In the genomic region with DNA sequence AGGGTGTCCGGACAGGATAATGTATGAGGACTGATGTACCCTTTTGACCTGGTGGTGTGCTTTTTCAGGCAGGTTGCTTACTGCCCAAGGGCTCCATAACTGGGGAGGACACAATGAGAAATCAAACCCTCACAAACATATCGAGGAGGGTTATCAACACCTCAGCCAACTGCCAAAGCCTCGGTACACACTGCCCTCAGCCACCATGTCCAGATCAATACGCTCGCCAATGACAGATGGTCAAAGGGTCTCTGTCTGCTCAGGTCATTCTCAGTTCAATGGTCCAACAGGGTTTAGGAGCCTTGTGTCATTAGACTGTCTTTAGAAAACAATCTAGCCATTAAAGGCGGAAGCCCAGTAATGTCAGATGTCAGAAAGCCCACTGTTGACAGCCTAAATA, we compare ENCODE assay signal across 21 mouse cellular contexts. TPM values are rescaled to one million over a fixed set of nuclear protein-coding genes. Genes with fewer than 3 reads are reported as not detected.
A peak's percentile ranks its signal among the peaks of the same experiment; 100 is the strongest.
DNase-seq lines count a peak whose midpoint lies in the region; ATAC-seq and TF ChIP-seq lines count a peak whose summit lies in the region.
"Had no signal": no experiment of that assay in that cellular context is flagged by ENCODE, and none has a peak within 500 bp of the region (broad histone marks: within the 10 kb centered on the region; RNA-seq: fewer than 3 reads in every experiment).

No protein-coding gene starts in this region.

- H3K9me3 ChIP-seq in neural tube, embryonic 11.5 days (ENCODE audit: control insufficient read depth, low read length): no peaks in the 10 kb centered on the region
- no peaks in the 10 kb centered on the region for H3K9me3 ChIP-seq in neural tube, embryonic 15.5 days (replicated peaks)
- H3K9me3 ChIP-seq: embryonic facial prominence, embryonic 10.5 days; embryonic facial prominence, embryonic 12.5 days; forebrain, embryonic 13.5 days; forebrain, embryonic 15.5 days had no signal

- H3K4me2 ChIP-seq in neural tube, embryonic 11.5 days (ENCODE audit: low read depth): no peak overlapping the region
- no peak overlapping the region for H3K4me2 ChIP-seq in neural tube, embryonic 15.5 days
- H3K4me2 ChIP-seq: embryonic facial prominence, embryonic 12.5 days; forebrain, embryonic 13.5 days; forebrain, embryonic 15.5 days had no signal

- H3K4me3 ChIP-seq in gastrocnemius, adult 2 months: no peak overlapping the region
- no peak overlapping the region for H3K4me3 ChIP-seq in neural tube, embryonic 11.5 days (ENCODE audit: low read depth, low read length)
- no peak overlapping the region for H3K4me3 ChIP-seq in neural tube, embryonic 15.5 days (replicated peaks)
- H3K4me3 ChIP-seq: embryonic facial prominence, embryonic 10.5 days; embryonic facial prominence, embryonic 12.5 days; forebrain, embryonic 13.5 days; forebrain, embryonic 15.5 days had no signal

- H3K9ac ChIP-seq in neural tube, embryonic 11.5 days (ENCODE audit: low read length): no peak overlapping the region
- no peak overlapping the region for H3K9ac ChIP-seq in neural tube, embryonic 15.5 days (replicated peaks)
- H3K9ac ChIP-seq: embryonic facial prominence, embryonic 12.5 days; forebrain, embryonic 13.5 days; forebrain, embryonic 15.5 days; forebrain, postnatal 0 days had no signal

- DNase-seq in gastrocnemius, adult 2 months: no peak
- DNase-seq in gastrocnemius, adult 18-20 months (ENCODE audit: low spot score): no peak
- no peak for DNase-seq in neural tube, embryonic 11.5 days (ENCODE audit: low spot score)
- DNase-seq in urinary bladder, postnatal 25 days (ENCODE audit: low spot score): no peak
- DNase-seq: adrenal gland, adult 2 months; adrenal gland, postnatal 10 days; adrenal gland, postnatal 25 days; cerebellum, adult 11-12 months; cerebellum, adult 2 months; cerebellum, adult 9-10 months; cerebellum, postnatal 10 days; cerebellum, postnatal 25 days; forebrain, postnatal 0 days had no signal

- TF ChIP-seq CTCF in gastrocnemius, adult 2 months (IDR thresholded peaks at IDR 0.05): no peak

- peaks cover 12% of the 10 kb centered on the region for H3K4me1 ChIP-seq in neural tube, embryonic 11.5 days (ENCODE audit: control insufficient read depth, insufficient read depth, low read length)
- peaks cover 18% of the 10 kb centered on the region for H3K4me1 ChIP-seq in neural tube, embryonic 15.5 days
- H3K4me1 ChIP-seq: forebrain, embryonic 15.5 days had no signal

- no peaks in the 10 kb centered on the region for H3K36me3 ChIP-seq in neural tube, embryonic 11.5 days (ENCODE audit: control insufficient read depth, insufficient read depth, low read length)
- no peaks in the 10 kb centered on the region for H3K36me3 ChIP-seq in neural tube, embryonic 15.5 days
- H3K36me3 ChIP-seq: embryonic facial prominence, embryonic 10.5 days; embryonic facial prominence, embryonic 12.5 days; forebrain, embryonic 15.5 days had no signal

- ATAC-seq in neural tube, embryonic 11.5 days (ENCODE audit: insufficient read depth, low FRiP score, low TSS enrichment): no peak
- ATAC-seq in neural tube, embryonic 15.5 days (ENCODE audit: low FRiP score): no peak
- ATAC-seq: forebrain, embryonic 13.5 days; forebrain, embryonic 15.5 days; forebrain, postnatal 0 days had no signal

- 40% methylated on average over 6 of the region's 6 CpGs for WGBS in neural tube, embryonic 11.5 days
- 67% methylated on average over 6 of the region's 6 CpGs for WGBS in neural tube, embryonic 15.5 days

- H3K27ac ChIP-seq in gastrocnemius, adult 2 months: peak overlapping the region; percentile 67; the same call in 1 of the 2 replicates
- H3K27ac ChIP-seq in neural tube, embryonic 11.5 days (ENCODE audit: low read depth, low read length): 0 out of 2 replicates have a peak overlapping the region, but pooled peaks have one; percentile 21
- no peak overlapping the region for H3K27ac ChIP-seq in neural tube, embryonic 15.5 days (replicated peaks)
- H3K27ac ChIP-seq: embryonic facial prominence, embryonic 10.5 days; embryonic facial prominence, embryonic 12.5 days; forebrain, embryonic 13.5 days; forebrain, embryonic 15.5 days had no signal

- intact Hi-C loops in gastrocnemius, adult 2 months (cut with DNase I): no loop called here

- H3K27me3 ChIP-seq in neural tube, embryonic 11.5 days (ENCODE audit: control insufficient read depth, insufficient read depth, low read length): no peaks in the 10 kb centered on the region
- no peaks in the 10 kb centered on the region for H3K27me3 ChIP-seq in neural tube, embryonic 15.5 days (replicated peaks)
- H3K27me3 ChIP-seq: embryonic facial prominence, embryonic 12.5 days; forebrain, embryonic 13.5 days had no signal

RNA-seq across cellular contexts. Expression of a gene that starts 56.9 kb away (rescaled TPM):
- total RNA-seq in gastrocnemius, adult 2 months (2021): under 1 TPM; 0.13 to 0.22 TPM
- under 1 TPM in 1 of 2 experiments, not detected in 1; 0.19 TPM for total RNA-seq in gastrocnemius, adult 18-20 months (2021)
- polyA plus RNA-seq in neural tube, embryonic 11.5 days (2014; fragmentation: Nextera tagmentation; extraction: Ambion mirVana): 8.0 and 9.3 TPM in 2 replicates
- polyA plus RNA-seq in neural tube, embryonic 15.5 days (2015; fragmentation: Nextera tagmentation; extraction: Ambion mirVana): 1.1 and 1.3 TPM in 2 replicates
- total RNA-seq: MEL had no signal
- polyA plus RNA-seq: cortical plate, adult 2 months; forebrain, embryonic 11.5 days; forebrain, embryonic 13.5 days; forebrain, embryonic 15.5 days; forebrain, postnatal 0 days had no signal
